In genomic region chr2:91655827-91656226, GRCm38 (mm10) we compare ENCODE assay signal across 23 mouse cellular contexts. TPM values are rescaled to one million over a fixed set of nuclear protein-coding genes. Genes with fewer than 3 reads are reported as not detected.
DNase-seq lines count a peak whose midpoint lies in the region; ATAC-seq and TF ChIP-seq lines count a peak whose summit lies in the region.
"Had no signal": no experiment of that assay in that cellular context is flagged by ENCODE, and none has a peak within 500 bp of the region (broad histone marks: within the 10 kb centered on the region; RNA-seq: fewer than 3 reads in every experiment).

No protein-coding gene starts in this region.

- no peak for TF ChIP-seq CTCF in intestine, postnatal 0 days (IDR thresholded peaks at IDR 0.05; ENCODE audit: low read depth)

- H3K27ac ChIP-seq in embryonic facial prominence, embryonic 14.5 days (replicated peaks; ENCODE audit: low read depth, low read length) = no peak overlapping the region
- H3K27ac ChIP-seq in embryonic facial prominence, embryonic 10.5 days (replicated peaks) = no peak overlapping the region
- peak overlapping the region; percentile 81 for H3K27ac ChIP-seq in heart, embryonic 16.5 days (ENCODE audit: low read length)
- H3K27ac ChIP-seq in intestine, postnatal 0 days (ENCODE audit: low read depth, low read length) = no peak overlapping the region
- H3K27ac ChIP-seq: gastrocnemius, adult 2 months; hindbrain, embryonic 12.5 days; layer of hippocampus, adult 2 months; neural tube, embryonic 15.5 days had no signal

- H3K4me2 ChIP-seq in embryonic facial prominence, embryonic 14.5 days (ENCODE audit: low read depth, low read length) = no peak overlapping the region
- H3K4me2 ChIP-seq in heart, embryonic 16.5 days (ENCODE audit: low read depth, low read length) = peak overlapping the region; percentile 24; the same call in 1 of the 2 replicates
- 0 out of 2 replicates have a peak overlapping the region, but pooled peaks have one; percentile 24 for H3K4me2 ChIP-seq in intestine, postnatal 0 days (replicated peaks; ENCODE audit: low read depth)
- H3K4me2 ChIP-seq: hindbrain, embryonic 12.5 days; neural tube, embryonic 15.5 days had no signal

- no peak overlapping the region for H3K4me3 ChIP-seq in embryonic facial prominence, embryonic 14.5 days (ENCODE audit: low read depth, low read length)
- no peak overlapping the region for H3K4me3 ChIP-seq in embryonic facial prominence, embryonic 10.5 days
- H3K4me3 ChIP-seq in heart, embryonic 16.5 days (ENCODE audit: low read length) = no peak overlapping the region
- no peak overlapping the region for H3K4me3 ChIP-seq in intestine, postnatal 0 days (ENCODE audit: low read depth, low read length)
- H3K4me3 ChIP-seq: gastrocnemius, adult 2 months; hindbrain, embryonic 12.5 days; layer of hippocampus, adult 2 months; neural tube, embryonic 15.5 days had no signal

- no peaks in the 10 kb centered on the region for H3K9me3 ChIP-seq in embryonic facial prominence, embryonic 14.5 days (ENCODE audit: control insufficient read depth, low read length)
- H3K9me3 ChIP-seq in embryonic facial prominence, embryonic 10.5 days = no peaks in the 10 kb centered on the region
- no peaks in the 10 kb centered on the region for H3K9me3 ChIP-seq in heart, embryonic 16.5 days (replicated peaks; ENCODE audit: control insufficient read depth, low read length)
- no peaks in the 10 kb centered on the region for H3K9me3 ChIP-seq in intestine, postnatal 0 days (ENCODE audit: control insufficient read depth)
- H3K9me3 ChIP-seq: hindbrain, embryonic 12.5 days; neural tube, embryonic 15.5 days had no signal

- peaks cover 72% of the 10 kb centered on the region for H3K36me3 ChIP-seq in embryonic facial prominence, embryonic 14.5 days (ENCODE audit: control insufficient read depth, insufficient read depth, low read length)
- H3K36me3 ChIP-seq in embryonic facial prominence, embryonic 10.5 days (replicated peaks) = peaks cover 84% of the 10 kb centered on the region
- peaks cover 29% of the 10 kb centered on the region for H3K36me3 ChIP-seq in heart, embryonic 16.5 days (ENCODE audit: control insufficient read depth, insufficient read depth)
- H3K36me3 ChIP-seq in intestine, postnatal 0 days (ENCODE audit: control insufficient read depth, insufficient read depth) = peaks cover 64% of the 10 kb centered on the region

- peaks cover 4% of the 10 kb centered on the region; the same call in 1 of the 2 replicates for H3K4me1 ChIP-seq in embryonic facial prominence, embryonic 14.5 days (ENCODE audit: control insufficient read depth, insufficient read depth, low read length)
- H3K4me1 ChIP-seq in embryonic facial prominence, embryonic 10.5 days = peaks cover 4% of the 10 kb centered on the region
- H3K4me1 ChIP-seq in heart, embryonic 16.5 days (ENCODE audit: control insufficient read depth, insufficient read depth, low read length) = peaks cover 50% of the 10 kb centered on the region
- no peaks in the 10 kb centered on the region; the same call in 1 of the 2 replicates for H3K4me1 ChIP-seq in intestine, postnatal 0 days (replicated peaks; ENCODE audit: control insufficient read depth, insufficient read depth, low read length)

- no peak overlapping the region for H3K9ac ChIP-seq in embryonic facial prominence, embryonic 14.5 days (ENCODE audit: low read depth, low read length)
- peak overlapping the region; percentile 44 for H3K9ac ChIP-seq in heart, embryonic 16.5 days (ENCODE audit: low read length)
- no peak overlapping the region for H3K9ac ChIP-seq in intestine, postnatal 0 days (ENCODE audit: low read depth, low read length)
- H3K9ac ChIP-seq: hindbrain, embryonic 12.5 days; liver, postnatal 0 days; neural tube, embryonic 15.5 days had no signal

- peak; percentile 14 for DNase-seq in embryonic facial prominence, embryonic 14.5 days (ENCODE audit: low spot score)
- no peak for DNase-seq in embryonic facial prominence, embryonic 10.5 days (ENCODE audit: low spot score)
- no peak for DNase-seq in heart, adult 8-10 months (ENCODE audit: low spot score)
- DNase-seq in lung, postnatal 4 days = peak; percentile 33 to 71
- no peak for DNase-seq in left cerebral cortex, postnatal 4 days
- DNase-seq in cerebellum, adult 9-11 months = no peak
- DNase-seq: adrenal gland, postnatal 10 days; cerebellum, postnatal 10 days; gastrocnemius, adult 2 months; kidney, adult 18-20 months; kidney, postnatal 14 days; liver; liver, postnatal 0 days; thymus, adult 2 months had no signal

- ATAC-seq in embryonic facial prominence, embryonic 14.5 days (ENCODE audit: low read depth) = no peak
- peak; percentile 73 for ATAC-seq in heart, embryonic 16.5 days (replicated peaks; ENCODE audit: extremely low read depth, insufficient read depth, low FRiP score)
- no peak for ATAC-seq in intestine, postnatal 0 days
- ATAC-seq: liver, postnatal 0 days; midbrain, embryonic 16.5 days; Patski had no signal

- H3K27me3 ChIP-seq in embryonic facial prominence, embryonic 14.5 days (replicated peaks; ENCODE audit: control insufficient read depth, insufficient read depth, low read length) = no peaks in the 10 kb centered on the region
- H3K27me3 ChIP-seq in embryonic facial prominence, embryonic 10.5 days (replicated peaks; ENCODE audit: low read depth, poor library complexity, severe bottlenecking) = no peaks in the 10 kb centered on the region
- H3K27me3 ChIP-seq in heart, embryonic 16.5 days (ENCODE audit: control insufficient read depth, insufficient read depth, low read length) = no peaks in the 10 kb centered on the region
- no peaks in the 10 kb centered on the region for H3K27me3 ChIP-seq in intestine, postnatal 0 days (replicated peaks; ENCODE audit: control insufficient read depth, insufficient read depth, low read length)
- H3K27me3 ChIP-seq: hindbrain, embryonic 12.5 days; neural tube, embryonic 15.5 days; Patski had no signal

- 58% methylated on average over 6 of the region's 6 CpGs for WGBS in embryonic facial prominence, embryonic 14.5 days
- 84% methylated on average over 6 of the region's 6 CpGs for WGBS in embryonic facial prominence, embryonic 10.5 days
- 34% methylated on average over 6 of the region's 6 CpGs for WGBS in heart, embryonic 16.5 days
- 51% methylated on average over 6 of the region's 6 CpGs for WGBS in intestine, postnatal 0 days

- intact Hi-C loops in left cerebral cortex, postnatal 4 days (cut with DNase I) = no loop called here

RNA-seq across cellular contexts. Expression of gene Arhgap1, which starts 6.2 kb away (rescaled TPM):
- 117 and 120 TPM in 2 replicates for polyA plus RNA-seq in embryonic facial prominence, embryonic 14.5 days (2014; fragmentation: Nextera tagmentation; extraction: Ambion mirVana)
- 76.0 and 80.5 TPM in 2 replicates for polyA plus RNA-seq in embryonic facial prominence, embryonic 10.5 days (2016; fragmentation: Nextera tagmentation; extraction: Ambion mirVana)
- 120 and 122 TPM in 2 replicates for polyA plus RNA-seq in heart, embryonic 16.5 days (2015; fragmentation: Nextera tagmentation; extraction: Ambion mirVana)
- total RNA-seq in heart, adult 8-10 months (2022) = 10 to 100 TPM; 20.6 to 24.6 (median 22.2) TPM
- 92.3 and 94.0 TPM in 2 replicates for polyA plus RNA-seq in intestine, postnatal 0 days (2015; fragmentation: Nextera tagmentation; extraction: Ambion mirVana)
- total RNA-seq in left cerebral cortex, postnatal 4 days (2021) = 10 to 100 TPM; 87.4 to 99.0 TPM

RNA-seq across cellular contexts. Expression of gene Zfp408, which starts 6.2 kb away (rescaled TPM):
- polyA plus RNA-seq in embryonic facial prominence, embryonic 14.5 days (2014; fragmentation: Nextera tagmentation; extraction: Ambion mirVana) = 4.0 and 5.0 TPM in 2 replicates
- polyA plus RNA-seq in embryonic facial prominence, embryonic 10.5 days (2016; fragmentation: Nextera tagmentation; extraction: Ambion mirVana) = 11.0 and 11.5 TPM in 2 replicates
- polyA plus RNA-seq in heart, embryonic 16.5 days (2015; fragmentation: Nextera tagmentation; extraction: Ambion mirVana) = 7.2 and 7.9 TPM in 2 replicates
- total RNA-seq in heart, adult 8-10 months (2022) = 1 to 10 TPM; 2.6 to 4.1 (median 2.9) TPM
- polyA plus RNA-seq in intestine, postnatal 0 days (2015; fragmentation: Nextera tagmentation; extraction: Ambion mirVana) = 2.6 and 3.3 TPM in 2 replicates
- total RNA-seq in left cerebral cortex, postnatal 4 days (2021) = 10 to 100 TPM; 24.2 to 26.2 TPM

RNA-seq across cellular contexts. Expression of gene F2, which starts 19.6 kb away (rescaled TPM):
- 2.0 and 2.1 TPM in 2 replicates for polyA plus RNA-seq in embryonic facial prominence, embryonic 14.5 days (2014; fragmentation: Nextera tagmentation; extraction: Ambion mirVana)
- polyA plus RNA-seq in embryonic facial prominence, embryonic 10.5 days (2016; fragmentation: Nextera tagmentation; extraction: Ambion mirVana) = 0.09 and 0.15 TPM in 2 replicates
- 0.55 and 0.89 TPM in 2 replicates for polyA plus RNA-seq in heart, embryonic 16.5 days (2015; fragmentation: Nextera tagmentation; extraction: Ambion mirVana)
- under 1 TPM in 2 of 4 experiments, not detected in 2; 0.16 to 0.25 TPM for total RNA-seq in heart, adult 8-10 months (2022)
- 3.0 and 3.7 TPM in 2 replicates for polyA plus RNA-seq in intestine, postnatal 0 days (2015; fragmentation: Nextera tagmentation; extraction: Ambion mirVana)
- under 1 TPM in 1 of 2 experiments, not detected in 1; 0.26 TPM for total RNA-seq in left cerebral cortex, postnatal 4 days (2021)
- total RNA-seq: left cerebral cortex, postnatal 36 days had no signal
- polyA plus RNA-seq: forebrain, embryonic 11.5 days; Patski had no signal

RNA-seq across cellular contexts. Expression of gene Atg13, which starts 54.5 kb away (rescaled TPM):
- polyA plus RNA-seq in embryonic facial prominence, embryonic 14.5 days (2014; fragmentation: Nextera tagmentation; extraction: Ambion mirVana) = 27.2 and 31.0 TPM in 2 replicates
- polyA plus RNA-seq in embryonic facial prominence, embryonic 10.5 days (2016; fragmentation: Nextera tagmentation; extraction: Ambion mirVana) = 27.1 and 28.9 TPM in 2 replicates
- 25.2 and 26.0 TPM in 2 replicates for polyA plus RNA-seq in heart, embryonic 16.5 days (2015; fragmentation: Nextera tagmentation; extraction: Ambion mirVana)
- total RNA-seq in heart, adult 8-10 months (2022) = 10 to 100 TPM; 50.7 to 59.6 (median 55.4) TPM
- polyA plus RNA-seq in intestine, postnatal 0 days (2015; fragmentation: Nextera tagmentation; extraction: Ambion mirVana) = 15.8 and 19.4 TPM in 2 replicates
- 10 to 100 TPM; 40.1 to 40.9 TPM for total RNA-seq in left cerebral cortex, postnatal 4 days (2021)

RNA-seq across cellular contexts. Expression of gene Harbi1, which starts 54.8 kb away (rescaled TPM):
- 11.9 and 14.7 TPM in 2 replicates for polyA plus RNA-seq in embryonic facial prominence, embryonic 14.5 days (2014; fragmentation: Nextera tagmentation; extraction: Ambion mirVana)
- polyA plus RNA-seq in embryonic facial prominence, embryonic 10.5 days (2016; fragmentation: Nextera tagmentation; extraction: Ambion mirVana) = 24.8 and 26.9 TPM in 2 replicates
- polyA plus RNA-seq in heart, embryonic 16.5 days (2015; fragmentation: Nextera tagmentation; extraction: Ambion mirVana) = 12.2 and 12.5 TPM in 2 replicates
- 1 to 10 TPM; 5.8 to 8.5 (median 6.5) TPM for total RNA-seq in heart, adult 8-10 months (2022)
- 7.3 and 7.7 TPM in 2 replicates for polyA plus RNA-seq in intestine, postnatal 0 days (2015; fragmentation: Nextera tagmentation; extraction: Ambion mirVana)
- 1 to 10 TPM; 8.4 to 9.9 TPM for total RNA-seq in left cerebral cortex, postnatal 4 days (2021)

Comparison
In these comparisons a context has a peak if more than half of its experiments do, and no peak if none do; other contexts are left out.
1. DNase-seq: peak in embryonic facial prominence, embryonic 14.5 days (single experiment) and lung, postnatal 4 days (2 of 2); none in embryonic facial prominence, embryonic 10.5 days (single experiment), heart, adult 8-10 months (single experiment), left cerebral cortex, postnatal 4 days (single experiment) and cerebellum, adult 9-11 months (single experiment).